Mouse (Mus musculus): ENCODE results near the gene St3gal6.

Gene St3gal6

GRCm38 (mm10) chr16:58523972-58524850 is at the start of gene St3gal6:
Gene St3gal6 (minus strand): TSS chr16:58524243.
- no peak for DNase-seq

GRCm38 (mm10) chr16:58570694-58571264 is 46.7 kb upstream of the St3gal6 start:
- no peak for DNase-seq

GRCm38 (mm10) chr16:58561196-58561595 is 37.2 kb upstream of the St3gal6 start:
- no peak for DNase-seq

GRCm38 (mm10) chr16:58556067-58556830 is 32.2 kb upstream of the St3gal6 start:
- no peak for DNase-seq

GRCm38 (mm10) chr16:58554673-58555072 is 30.6 kb upstream of the St3gal6 start:
- DNase-seq = no peak

- no peak for DNase-seq
These were observed 24.0 kb upstream of the St3gal6 start for GRCm38 (mm10) chr16:58548042-58548441.

GRCm38 (mm10) chr16:58546128-58546527 is 22.1 kb upstream of the St3gal6 start:
- DNase-seq = no peak

- no peak for DNase-seq
These were observed 15.4 kb upstream of the St3gal6 start for GRCm38 (mm10) chr16:58539490-58539889.

- DNase-seq = no peak
These were observed 15.0 kb upstream of the St3gal6 start for GRCm38 (mm10) chr16:58539011-58539410.

GRCm38 (mm10) chr16:58536076-58536475 is 12.0 kb upstream of the St3gal6 start:
- no peak for DNase-seq

- DNase-seq = no peak
These were observed 11.2 kb upstream of the St3gal6 start for GRCm38 (mm10) chr16:58535236-58535635.

GRCm38 (mm10) chr16:58534245-58535142 is 10.5 kb upstream of the St3gal6 start:
- DNase-seq = no peak

- no peak for DNase-seq
These were observed 9.7 kb upstream of the St3gal6 start for GRCm38 (mm10) chr16:58533742-58534141.

- DNase-seq = no peak
These were observed 9.2 kb upstream of the St3gal6 start for GRCm38 (mm10) chr16:58533254-58533653.

GRCm38 (mm10) chr16:58532511-58532910 is 8.5 kb upstream of the St3gal6 start:
- no peak for DNase-seq

GRCm38 (mm10) chr16:58527817-58528216 is 3.8 kb upstream of the St3gal6 start:
- no peak for DNase-seq

GRCm38 (mm10) chr16:58526729-58527128 is 2.7 kb upstream of the St3gal6 start:
- DNase-seq = no peak

GRCm38 (mm10) chr16:58525832-58526231 is 1.8 kb upstream of the St3gal6 start:
- no peak for DNase-seq

GRCm38 (mm10) chr16:58523044-58523859 is 791 bp downstream of the St3gal6 start:
- peak; percentile 19 for DNase-seq

- no peak for DNase-seq
These were observed 1.4 kb downstream of the St3gal6 start for GRCm38 (mm10) chr16:58522677-58523043.

- no peak for DNase-seq
These were observed 2.1 kb downstream of the St3gal6 start for GRCm38 (mm10) chr16:58521900-58522299.

- no peak for DNase-seq
These were observed 2.9 kb downstream of the St3gal6 start for GRCm38 (mm10) chr16:58521182-58521581.

Measured in cerebellum, adult 8-10 months (tissue).